ENCODE assay signal across 14 mouse cellular contexts in the genomic region with DNA sequence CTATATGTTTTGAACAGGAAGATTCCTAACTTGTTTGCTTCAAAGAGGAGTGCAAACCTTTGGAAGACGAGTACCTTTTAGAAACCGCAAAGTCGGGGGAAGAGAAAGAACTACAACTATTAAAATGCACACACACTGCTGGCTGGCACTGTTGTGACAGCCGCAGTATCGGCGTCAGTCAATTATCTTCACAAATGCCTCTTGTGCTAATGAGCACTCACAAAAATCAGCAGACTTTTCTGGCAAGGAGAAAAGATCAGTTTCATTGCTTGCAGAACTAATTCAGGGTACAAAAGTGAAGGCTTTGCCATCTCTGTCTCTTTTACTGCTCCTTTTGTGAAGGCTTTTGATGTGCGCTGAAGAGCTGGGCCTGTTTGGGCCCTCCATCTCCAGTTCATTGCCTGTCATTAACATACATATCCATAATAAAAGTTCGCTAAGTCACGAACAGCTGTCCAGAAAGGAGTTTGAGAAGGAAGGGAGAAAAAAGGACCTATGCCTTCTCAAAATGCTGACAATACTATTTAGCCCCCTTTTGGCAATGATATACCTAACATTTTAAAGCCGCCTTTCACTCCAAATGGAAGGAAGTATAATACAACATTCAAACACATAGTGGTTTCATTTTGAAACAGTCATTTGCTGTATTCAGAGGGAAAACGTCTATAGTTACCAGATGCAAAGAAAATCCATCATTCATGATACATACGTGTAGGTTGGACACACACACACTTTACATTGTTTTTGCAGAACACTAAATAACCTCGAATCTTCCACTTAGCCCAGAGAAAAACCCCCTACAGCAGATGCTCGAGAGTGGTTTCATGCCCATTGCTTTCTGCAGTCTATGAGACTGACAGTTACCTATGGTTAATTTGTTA.
DNase-seq lines count a peak whose midpoint lies in the region; ATAC-seq and TF ChIP-seq lines count a peak whose summit lies in the region.
"Had no signal": no experiment of that assay in that cellular context is flagged by ENCODE, and none has a peak within 500 bp of the region (broad histone marks: within the 10 kb centered on the region; RNA-seq: fewer than 3 reads in every experiment).

No protein-coding gene starts in this region.

- ATAC-seq in hindbrain, embryonic 16.5 days = no peak
- peak; percentile 51; the same call in 1 of the 2 replicates for ATAC-seq in forebrain, postnatal 0 days
- no peak for ATAC-seq in intestine, embryonic 15.5 days

- peaks cover 48% of the 10 kb centered on the region for H3K4me1 ChIP-seq in hindbrain, embryonic 10.5 days (replicated peaks)
- H3K4me1 ChIP-seq in hindbrain, embryonic 16.5 days (ENCODE audit: control insufficient read depth, insufficient read depth, low read depth, low read length) = no peaks in the 10 kb centered on the region; the same call in 1 of the 2 replicates
- 0 out of 2 replicates have a peak, but pooled peaks cover 7% of the 10 kb centered on the region for H3K4me1 ChIP-seq in forebrain, postnatal 0 days (ENCODE audit: insufficient read depth)
- no peaks in the 10 kb centered on the region for H3K4me1 ChIP-seq in intestine, embryonic 15.5 days (replicated peaks)
- H3K4me1 ChIP-seq: liver, embryonic 13.5 days had no signal

- no peak overlapping the region for H3K4me2 ChIP-seq in hindbrain, embryonic 16.5 days (ENCODE audit: low read length)
- peak overlapping the region; percentile 13; the same call in 1 of the 2 replicates for H3K4me2 ChIP-seq in forebrain, postnatal 0 days (ENCODE audit: low read depth)
- H3K4me2 ChIP-seq in intestine, embryonic 15.5 days (replicated peaks) = no peak overlapping the region
- H3K4me2 ChIP-seq: liver, embryonic 13.5 days had no signal

- H3K27me3 ChIP-seq in hindbrain, embryonic 10.5 days (ENCODE audit: insufficient read depth, poor library complexity, severe bottlenecking) = peaks cover 90% of the 10 kb centered on the region
- H3K27me3 ChIP-seq in hindbrain, embryonic 16.5 days (replicated peaks; ENCODE audit: control insufficient read depth, insufficient read depth, low read length) = peaks cover 37% of the 10 kb centered on the region
- peaks cover 35% of the 10 kb centered on the region for H3K27me3 ChIP-seq in forebrain, postnatal 0 days (ENCODE audit: insufficient read depth, low read length)
- no peaks in the 10 kb centered on the region for H3K27me3 ChIP-seq in intestine, embryonic 15.5 days (replicated peaks)

- WGBS in hindbrain, embryonic 10.5 days = 20% methylated on average over 14 of the region's 14 CpGs
- 15% methylated on average over 14 of the region's 14 CpGs for WGBS in hindbrain, embryonic 16.5 days
- WGBS in forebrain, postnatal 0 days = 10% methylated on average over 14 of the region's 14 CpGs
- 59% methylated on average over 14 of the region's 14 CpGs for WGBS in intestine, embryonic 15.5 days

- H3K27ac ChIP-seq in hindbrain, embryonic 10.5 days = peak overlapping the region; percentile 2; the same call in 1 of the 2 replicates
- H3K27ac ChIP-seq in hindbrain, embryonic 16.5 days (ENCODE audit: low read depth, low read length) = no peak overlapping the region
- no peak overlapping the region for H3K27ac ChIP-seq in forebrain, postnatal 0 days (ENCODE audit: low read depth, low read length)
- H3K27ac ChIP-seq in intestine, embryonic 15.5 days = no peak overlapping the region
- H3K27ac ChIP-seq: liver, embryonic 13.5 days had no signal

- peak; percentile 27 for DNase-seq in hindbrain, embryonic 10.5 days (ENCODE audit: low spot score)
- peak; percentile 71 for DNase-seq in ES-CJ7 (ENCODE audit: low read depth, low spot score)
- DNase-seq in embryo, embryonic 10.5 days (ENCODE audit: low spot score) = peak; percentile 60
- peak; percentile 33 for DNase-seq in forebrain, postnatal 0 days
- DNase-seq in adrenal gland, postnatal 36 days = no peak
- no peak for DNase-seq in urinary bladder, postnatal 10 days (ENCODE audit: low spot score)
- DNase-seq: adrenal gland, adult 8-10 months; cerebellum, postnatal 14 days; gastrocnemius, postnatal 36 days; kidney, adult 8-10 months; liver, embryonic 13.5 days; right cerebral cortex, postnatal 4 days had no signal

- H3K4me3 ChIP-seq in hindbrain, embryonic 10.5 days = no peak overlapping the region
- no peak overlapping the region for H3K4me3 ChIP-seq in hindbrain, embryonic 16.5 days (ENCODE audit: low read length)
- no peak overlapping the region for H3K4me3 ChIP-seq in forebrain, postnatal 0 days (ENCODE audit: low read depth, low read length)
- no peak overlapping the region for H3K4me3 ChIP-seq in intestine, embryonic 15.5 days (replicated peaks)
- H3K4me3 ChIP-seq: liver, embryonic 13.5 days had no signal

- no peak overlapping the region for H3K9ac ChIP-seq in hindbrain, embryonic 16.5 days (ENCODE audit: low read depth, low read length)
- H3K9ac ChIP-seq in forebrain, postnatal 0 days = no peak overlapping the region
- H3K9ac ChIP-seq in intestine, embryonic 15.5 days = no peak overlapping the region
- H3K9ac ChIP-seq: liver, embryonic 13.5 days had no signal

- TF ChIP-seq CTCF in forebrain, postnatal 0 days (IDR thresholded peaks at IDR 0.05; ENCODE audit: low read depth) = no peak

- no peaks in the 10 kb centered on the region for H3K9me3 ChIP-seq in hindbrain, embryonic 10.5 days
- H3K9me3 ChIP-seq in hindbrain, embryonic 16.5 days (ENCODE audit: control insufficient read depth, low read length) = no peaks in the 10 kb centered on the region
- H3K9me3 ChIP-seq in forebrain, postnatal 0 days (ENCODE audit: low read length) = no peaks in the 10 kb centered on the region
- H3K9me3 ChIP-seq in intestine, embryonic 15.5 days = no peaks in the 10 kb centered on the region
- H3K9me3 ChIP-seq: liver, embryonic 13.5 days had no signal

- no peaks in the 10 kb centered on the region for H3K36me3 ChIP-seq in hindbrain, embryonic 10.5 days
- no peaks in the 10 kb centered on the region for H3K36me3 ChIP-seq in hindbrain, embryonic 16.5 days (ENCODE audit: control insufficient read depth, insufficient read depth, low read length)
- H3K36me3 ChIP-seq in forebrain, postnatal 0 days (ENCODE audit: insufficient read depth) = no peaks in the 10 kb centered on the region
- H3K36me3 ChIP-seq in intestine, embryonic 15.5 days = no peaks in the 10 kb centered on the region
- H3K36me3 ChIP-seq: liver, embryonic 13.5 days had no signal

Comparison
In these comparisons a context has a peak if more than half of its experiments do, and no peak if none do; other contexts are left out.
1. DNase-seq: peak in hindbrain, embryonic 10.5 days (single experiment), ES-CJ7 (single experiment), embryo, embryonic 10.5 days (single experiment) and forebrain, postnatal 0 days (single experiment); none in adrenal gland, postnatal 36 days (0 of 2) and urinary bladder, postnatal 10 days (single experiment).